Mouse (Mus musculus) monocyte, adult 5-6 weeks (primary cell): Measurements from ENCODE around the gene Olfr1133. TPM values are rescaled to one million over a fixed set of nuclear protein-coding genes. Genes with fewer than 3 reads are reported as not detected.
"Not testable (repeated sequence)": the region's sequence is repeated elsewhere in the genome, so short reads cannot be mapped to it uniquely, and the experiment has no call there.

Experiments
- ATAC-seq: fragments of 153-309, 156-312 bp; replicated peaks from 2 replicates; pipeline ENCODE4 v1.8.0; 2017; ENCODE audit warnings: mild to moderate bottlenecking; ENCODE audit not compliant: low TSS enrichment, insufficient number of reproducible peaks, severe bottlenecking, poor library complexity, low FRiP score
- total RNA-seq: library from RNA; stranded (forward); fragments of 200-1000, 200-491, 200-594 nt; gene quantifications from 3 replicates; pipeline ENCODE4 v1.2.3, GENCODE M21; 2017

Gene Olfr1133
- total RNA-seq: not detected in 3 replicates

DNA sequence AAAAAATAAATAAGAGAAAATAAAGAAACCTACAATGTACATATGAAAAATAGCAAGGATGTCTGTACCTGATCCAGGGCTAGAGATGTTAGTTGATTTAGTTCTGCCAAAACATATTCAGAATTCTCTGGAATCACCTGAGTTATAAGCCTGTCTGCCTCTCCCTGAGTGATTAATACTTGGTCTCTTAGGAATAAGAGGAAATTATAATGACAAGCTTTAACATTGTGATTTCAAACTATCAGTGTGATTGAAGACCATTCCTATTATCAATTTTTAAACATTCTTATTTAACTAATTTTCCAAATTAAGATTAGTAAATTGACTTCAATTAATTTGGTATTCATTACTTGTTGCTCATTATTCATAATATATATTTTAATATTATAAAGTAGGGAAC lies at the start of gene Olfr1133:
TSS of gene Olfr1133 (minus strand) at position 101 of the 400 bp plus-strand sequence.
- no peak for ATAC-seq

DNA sequence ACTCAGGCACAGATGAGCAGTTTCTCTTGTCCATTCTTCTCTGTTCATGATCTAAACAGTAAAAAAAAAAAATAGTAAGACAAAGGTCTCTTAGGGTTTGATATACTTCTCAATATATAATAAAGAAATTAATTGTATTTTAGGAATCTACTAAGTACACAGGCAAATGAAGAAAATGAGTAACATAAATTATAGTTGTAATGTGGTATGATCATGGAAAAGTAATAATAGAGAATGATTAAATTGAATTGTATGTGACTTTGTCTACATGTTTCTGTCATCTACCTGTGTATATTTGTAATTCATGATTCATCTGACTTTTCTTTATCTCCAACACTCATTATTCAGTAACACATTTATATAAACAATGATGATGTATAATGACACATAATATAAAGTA lies 46.7 kb upstream of the Olfr1133 start, which contains the start of gene Olfr1136:
TSS of gene Olfr1136 (minus strand) at position 101 of the 400 bp plus-strand sequence.
- ATAC-seq: no peak

DNA sequence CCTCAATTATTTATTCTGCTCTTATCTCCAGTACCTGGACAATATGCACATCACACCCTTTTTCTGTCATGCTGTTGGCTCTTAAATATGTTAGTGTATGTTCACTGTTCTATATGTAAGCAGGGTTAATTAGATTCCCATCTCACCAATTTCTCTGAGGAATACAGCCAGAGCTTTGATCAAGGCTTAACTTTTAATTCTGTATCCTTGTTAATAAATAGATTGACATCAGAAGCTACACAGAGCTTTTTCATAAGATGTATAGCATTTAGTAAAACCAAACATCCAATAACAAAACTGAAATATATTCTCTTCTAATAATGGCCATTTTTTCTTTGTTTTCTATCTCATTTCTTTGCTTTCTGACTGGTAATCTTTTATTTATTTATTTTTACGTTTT lies 26.4 kb upstream of the Olfr1133 start, which contains the start of gene Olfr1135:
TSS of gene Olfr1135 (minus strand) at position 101 of the 400 bp plus-strand sequence.
- ATAC-seq: no peak

DNA sequence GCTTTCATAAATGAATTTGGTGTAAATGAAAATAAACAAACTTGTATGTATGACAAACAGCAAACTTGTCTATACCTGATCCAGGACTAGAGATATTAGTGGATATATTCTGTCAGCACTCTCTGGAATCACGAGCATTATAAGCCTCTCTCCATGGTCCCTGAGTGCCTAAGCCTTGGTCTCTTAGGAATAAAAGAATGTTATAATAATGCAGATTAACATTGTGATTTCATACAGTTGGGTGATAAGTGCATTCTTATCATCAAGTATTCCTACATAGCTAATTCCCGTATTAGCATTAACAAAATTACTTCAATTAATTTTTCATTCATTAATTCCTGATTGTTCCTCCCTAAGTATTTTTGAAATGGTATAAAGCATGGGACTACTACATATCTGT lies 11.2 kb upstream of the Olfr1133 start, which contains the start of gene Olfr1134:
TSS of gene Olfr1134 (minus strand) at position 101 of the 400 bp plus-strand sequence.
- no peak for ATAC-seq

DNA sequence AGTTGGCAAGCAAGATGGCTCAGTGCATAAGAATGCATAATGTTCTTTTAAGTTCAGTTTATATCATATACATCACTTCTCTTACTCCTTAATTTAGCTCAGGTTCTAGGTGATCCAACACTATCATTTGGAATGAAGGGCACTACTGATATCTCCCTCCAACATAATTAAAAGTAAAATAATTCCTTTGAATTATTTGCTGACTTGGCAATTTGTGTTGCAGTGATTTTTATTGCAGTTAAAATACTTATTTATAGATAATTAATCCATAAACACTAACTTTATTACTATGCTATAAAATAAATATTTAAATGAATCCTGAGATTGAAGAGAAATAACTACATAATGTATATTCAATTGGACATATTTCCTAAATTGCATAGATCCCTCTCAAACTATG lies 4.7 kb downstream of the Olfr1133 start:
- no peak for ATAC-seq

DNA sequence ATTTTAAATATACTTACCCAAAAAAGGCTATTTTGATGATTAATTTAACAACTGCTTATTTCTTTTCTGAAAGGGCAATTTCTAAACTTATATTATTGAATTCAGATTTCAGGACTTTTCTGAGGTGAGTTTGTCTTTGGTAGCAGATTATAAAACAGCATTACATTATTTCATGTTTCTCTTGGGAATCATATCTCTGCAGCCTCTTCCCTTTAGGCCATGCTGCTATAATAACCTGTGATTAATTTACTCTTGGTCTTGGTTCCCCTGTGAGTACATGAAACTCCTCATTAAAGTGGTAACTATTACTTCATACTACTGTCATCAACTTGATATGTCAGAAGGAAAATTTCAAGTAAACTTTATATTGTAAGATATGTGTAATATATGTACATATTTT lies 9.7 kb downstream of the Olfr1133 start, which contains the start of gene Olfr1132:
TSS of gene Olfr1132 (minus strand) at position 101 of the 400 bp plus-strand sequence.
- ATAC-seq: no peak

DNA sequence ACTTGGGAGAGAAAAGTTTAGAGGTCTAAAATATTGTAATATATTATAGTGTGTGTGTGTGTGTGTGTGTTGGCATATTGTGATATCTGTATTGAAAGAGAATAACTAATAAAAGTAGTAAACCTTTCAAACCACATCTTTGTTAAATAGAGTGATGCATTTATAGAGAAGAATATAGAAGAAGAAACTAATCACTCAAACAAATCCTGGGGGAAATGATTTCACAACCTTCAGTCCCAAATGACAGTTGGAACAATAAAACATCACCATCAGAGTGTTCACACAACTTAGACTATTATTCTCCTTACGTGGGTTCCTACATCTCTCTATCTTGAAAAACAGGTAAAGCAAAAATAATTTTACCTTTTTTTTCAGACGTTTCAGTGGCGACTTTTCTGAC lies 20.4 kb downstream of the Olfr1133 start, which contains the start of gene Olfr1131:
TSS of gene Olfr1131 (plus strand) at position 301 of the 400 bp plus-strand sequence.
- ATAC-seq: no peak

DNA sequence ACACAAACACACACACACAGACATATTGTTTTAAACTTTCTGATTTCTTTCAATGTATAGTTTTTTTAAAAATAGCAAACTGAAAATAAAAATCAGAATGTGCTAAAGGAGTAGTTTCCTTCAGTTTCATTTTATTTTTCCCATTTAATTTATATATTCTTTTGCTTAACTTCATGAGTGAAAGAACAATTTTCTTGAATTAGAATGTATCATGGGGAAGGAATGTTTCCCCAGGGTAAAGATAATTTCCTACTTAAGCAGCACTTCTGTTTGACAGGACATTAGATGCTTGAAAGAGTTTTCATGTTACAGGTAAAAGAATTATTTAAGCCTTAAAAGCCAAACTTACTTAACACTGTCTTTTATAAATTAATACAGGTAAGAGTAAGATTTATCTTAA lies 41.3 kb downstream of the Olfr1133 start, which contains the start of gene Olfr1130:
TSS of gene Olfr1130 (plus strand) at position 301 of the 400 bp plus-strand sequence.
- ATAC-seq: not testable (repeated sequence)

Other genes with a start within 250 kb of the Olfr1133 start
- not detected in 3 replicates for gene Olfr1123, start 230.7 kb downstream of the Olfr1133 start, total RNA-seq
- not detected in 3 replicates for gene Olfr1124, start 217.1 kb downstream of the Olfr1133 start, total RNA-seq
- not detected in 3 replicates for gene Olfr1126, start 193.4 kb downstream of the Olfr1133 start, total RNA-seq
- not detected in 3 replicates for gene Pramel7, start 150.3 kb downstream of the Olfr1133 start, total RNA-seq
- not detected in 3 replicates for gene Pramel6, start 140.8 kb downstream of the Olfr1133 start, total RNA-seq
- gene Olfr153, start 115.6 kb downstream of the Olfr1133 start, total RNA-seq: not detected in 3 replicates
- not detected in 3 replicates for gene Olfr1128, start 101.8 kb downstream of the Olfr1133 start, total RNA-seq
- not detected in 3 replicates for gene Olfr1129, start 73.5 kb downstream of the Olfr1133 start, total RNA-seq
- not detected in 3 replicates for gene Olfr1130, start 41.2 kb downstream of the Olfr1133 start, total RNA-seq
- gene Olfr1131, start 20.3 kb downstream of the Olfr1133 start, total RNA-seq: not detected in 3 replicates
- not detected in 3 replicates for gene Olfr1132, start 9.8 kb downstream of the Olfr1133 start, total RNA-seq
- not detected in 3 replicates for gene Olfr1134, start 11.1 kb upstream of the Olfr1133 start, total RNA-seq
- gene Olfr1135, start 26.3 kb upstream of the Olfr1133 start, total RNA-seq: not detected in 3 replicates
- gene Olfr1136, start 46.6 kb upstream of the Olfr1133 start, total RNA-seq: not detected in 3 replicates
- gene Olfr1137, start 65.8 kb upstream of the Olfr1133 start, total RNA-seq: not detected in 3 replicates
- not detected in 3 replicates for gene Olfr1138, start 92.6 kb upstream of the Olfr1133 start, total RNA-seq
- gene Olfr1140, start 96.4 kb upstream of the Olfr1133 start, total RNA-seq: not detected in 3 replicates
- not detected in 3 replicates for gene Olfr1141, start 106.6 kb upstream of the Olfr1133 start, total RNA-seq
- gene Olfr152, start 132.1 kb upstream of the Olfr1133 start, total RNA-seq: 1.2 TPM in 1 of 3 replicates, not detected in the others
- not detected in 3 replicates for gene Olfr1143, start 153.2 kb upstream of the Olfr1133 start, total RNA-seq
- not detected in 3 replicates for gene Olfr1145, start 162.4 kb upstream of the Olfr1133 start, total RNA-seq
- not detected in 3 replicates for gene Olfr1148, start 183.2 kb upstream of the Olfr1133 start, total RNA-seq
- gene Olfr1150-ps1, start 196.6 kb upstream of the Olfr1133 start, total RNA-seq: not detected in 3 replicates
- gene Olfr1151, start 208.5 kb upstream of the Olfr1133 start, total RNA-seq: not detected in 3 replicates
- gene Olfr1152, start 219.1 kb upstream of the Olfr1133 start, total RNA-seq: not detected in 3 replicates
- gene Olfr1153, start 247.6 kb upstream of the Olfr1133 start, total RNA-seq: not detected in 3 replicates